Comparison of ENCODE assay signal across 21 mouse cellular contexts in genomic region chr9:121775951-121776350, GRCm38 (mm10). TPM values are rescaled to one million over a fixed set of nuclear protein-coding genes. Genes with fewer than 3 reads are reported as not detected.
DNase-seq lines count a peak whose midpoint lies in the region; ATAC-seq and TF ChIP-seq lines count a peak whose summit lies in the region.
"Had no signal": no experiment of that assay in that cellular context is flagged by ENCODE, and none has a peak within 500 bp of the region (broad histone marks: within the 10 kb centered on the region; RNA-seq: fewer than 3 reads in every experiment).

No protein-coding gene starts in this region.

- no peaks in the 10 kb centered on the region; the same call in 1 of the 2 replicates for H3K36me3 ChIP-seq in heart, adult 2 months (ENCODE audit: control insufficient read depth, insufficient read depth, low read length)
- H3K36me3 ChIP-seq in heart, embryonic 16.5 days (ENCODE audit: control insufficient read depth, insufficient read depth), result no peaks in the 10 kb centered on the region
- H3K36me3 ChIP-seq in heart, embryonic 11.5 days (ENCODE audit: control insufficient read depth, insufficient read depth, low read length), result no peaks in the 10 kb centered on the region
- H3K36me3 ChIP-seq: embryonic facial prominence, embryonic 12.5 days; forebrain, embryonic 15.5 days; hindbrain, embryonic 13.5 days had no signal

- peaks cover 4% of the 10 kb centered on the region for H3K4me1 ChIP-seq in heart, adult 2 months (ENCODE audit: control insufficient read depth, insufficient read depth, low read length)
- H3K4me1 ChIP-seq in heart, embryonic 16.5 days (ENCODE audit: control insufficient read depth, insufficient read depth, low read length), result peaks cover 26% of the 10 kb centered on the region
- peaks cover 12% of the 10 kb centered on the region for H3K4me1 ChIP-seq in heart, embryonic 11.5 days (ENCODE audit: control insufficient read depth, insufficient read depth, low read length)
- peaks cover 15% of the 10 kb centered on the region for H3K4me1 ChIP-seq in cortical plate, adult 2 months (ENCODE audit: control insufficient read depth, insufficient read depth, low read length)

- no peak for TF ChIP-seq CTCF in heart, adult 2 months (IDR thresholded peaks at IDR 0.05)
- no peak for TF ChIP-seq CTCF in cortical plate, adult 2 months (IDR thresholded peaks at IDR 0.05; ENCODE audit: extremely low read depth, insufficient read depth, low read length)

- no peak for TF ChIP-seq POLR2A in heart, adult 2 months (IDR thresholded peaks at IDR 0.05; ENCODE audit: insufficient read depth, low read depth, low read length)
- TF ChIP-seq POLR2A in cortical plate, adult 2 months (IDR thresholded peaks at IDR 0.05; ENCODE audit: extremely low read depth, insufficient read depth, low read length), result no peak

- H3K4me3 ChIP-seq in heart, adult 2 months, result no peak overlapping the region
- no peak overlapping the region for H3K4me3 ChIP-seq in heart, embryonic 16.5 days (ENCODE audit: low read length)
- H3K4me3 ChIP-seq in heart, embryonic 11.5 days (ENCODE audit: low read depth, low read length), result no peak overlapping the region
- H3K4me3 ChIP-seq in cortical plate, adult 2 months (ENCODE audit: insufficient read depth, low read length), result no peak overlapping the region
- H3K4me3 ChIP-seq: embryonic facial prominence, embryonic 12.5 days; forebrain, embryonic 15.5 days; hindbrain, embryonic 13.5 days had no signal

- 61% methylated on average over 10 of the region's 10 CpGs for WGBS in heart, adult 2 months
- WGBS in heart, embryonic 16.5 days, result 67% methylated on average over 10 of the region's 10 CpGs
- WGBS in heart, embryonic 11.5 days (ENCODE audit: insufficient replicate concordance), result 78% methylated on average over 10 of the region's 10 CpGs

- no peak for ATAC-seq in heart, embryonic 16.5 days (replicated peaks; ENCODE audit: extremely low read depth, insufficient read depth, low FRiP score)
- no peak for ATAC-seq in heart, embryonic 11.5 days (replicated peaks; ENCODE audit: insufficient number of reproducible peaks, low FRiP score, low TSS enrichment)
- ATAC-seq: forebrain, embryonic 15.5 days; hindbrain, postnatal 0 days had no signal

- H3K4me2 ChIP-seq in heart, embryonic 16.5 days (ENCODE audit: low read depth, low read length), result peak overlapping the region; percentile 44; the same call in 1 of the 2 replicates
- H3K4me2 ChIP-seq in heart, embryonic 11.5 days, result no peak overlapping the region
- H3K4me2 ChIP-seq: embryonic facial prominence, embryonic 12.5 days; forebrain, embryonic 15.5 days; hindbrain, embryonic 13.5 days had no signal

- H3K9me3 ChIP-seq in heart, embryonic 16.5 days (replicated peaks; ENCODE audit: control insufficient read depth, low read length), result no peaks in the 10 kb centered on the region
- H3K9me3 ChIP-seq in heart, embryonic 11.5 days (replicated peaks; ENCODE audit: control insufficient read depth, low read length), result no peaks in the 10 kb centered on the region
- H3K9me3 ChIP-seq: embryonic facial prominence, embryonic 12.5 days; forebrain, embryonic 15.5 days; hindbrain, embryonic 13.5 days had no signal

- no peaks in the 10 kb centered on the region for H3K27me3 ChIP-seq in heart, adult 2 months (ENCODE audit: control insufficient read depth, insufficient read depth, low read length)
- peaks cover 32% of the 10 kb centered on the region for H3K27me3 ChIP-seq in heart, embryonic 16.5 days (ENCODE audit: control insufficient read depth, insufficient read depth, low read length)
- H3K27me3 ChIP-seq in heart, embryonic 11.5 days (ENCODE audit: control insufficient read depth, insufficient read depth, low read length), result peaks cover 49% of the 10 kb centered on the region

- no peak for TF ChIP-seq EP300 in heart, adult 2 months (IDR thresholded peaks at IDR 0.05; ENCODE audit: insufficient read depth, low read depth, low read length)

- H3K27ac ChIP-seq in heart, adult 2 months, result peak overlapping the region; percentile 86
- H3K27ac ChIP-seq in heart, embryonic 16.5 days (ENCODE audit: low read length), result peak overlapping the region; percentile 85
- no peak overlapping the region for H3K27ac ChIP-seq in heart, embryonic 11.5 days (ENCODE audit: low read depth, low read length)
- peak overlapping the region; percentile 83; the same call in 1 of the 2 replicates for H3K27ac ChIP-seq in cortical plate, adult 2 months (ENCODE audit: insufficient read depth, low read length)
- H3K27ac ChIP-seq: embryonic facial prominence, embryonic 12.5 days; forebrain, embryonic 15.5 days; hindbrain, embryonic 13.5 days; hindbrain, postnatal 0 days had no signal

- no peak overlapping the region; the same call in 1 of the 2 replicates for H3K9ac ChIP-seq in heart, adult 2 months (ENCODE audit: low read depth, low read length)
- H3K9ac ChIP-seq in heart, embryonic 16.5 days (ENCODE audit: low read length), result peak overlapping the region; percentile 55
- H3K9ac ChIP-seq in heart, embryonic 11.5 days (ENCODE audit: low read depth, low read length), result no peak overlapping the region
- H3K9ac ChIP-seq: embryonic facial prominence, embryonic 12.5 days; forebrain, embryonic 15.5 days; hindbrain, embryonic 13.5 days had no signal

- H3K79me2 ChIP-seq in heart, adult 2 months (replicated peaks; ENCODE audit: control insufficient read depth, insufficient read depth, low read length), result no peaks in the 10 kb centered on the region

- no peak for DNase-seq in heart, adult 2 months
- no peak for DNase-seq in heart, postnatal 10 days
- peak; percentile 60 for DNase-seq in brain, adult 2 months (ENCODE audit: low read depth, low spot score)
- DNase-seq in kidney, adult 8-10 months, result no peak
- DNase-seq: adrenal gland, postnatal 25 days; cerebellum, adult 11 months; cerebellum, adult 8-10 months; cerebellum, postnatal 14 days; gastrocnemius, postnatal 36 days; kidney, adult 11 months had no signal

- intact Hi-C loops in heart, adult 2 months (cut with DNase I), result loop anchor here (2.0 to 5.0 kb wide), 2 partner anchors 15 to 46 kb away; no protein-coding TSS in a partner anchor
- intact Hi-C loops in heart, postnatal 10 days (cut with DNase I), result loop anchor here (2.0 kb wide), 1 partner anchor 15 kb away; no protein-coding TSS in a partner anchor

RNA-seq across cellular contexts. Expression of gene Klhl40, which starts 1.5 kb away (rescaled TPM):
- 10 to 100 TPM; 12.3 to 17.4 TPM for total RNA-seq in heart, adult 2 months (2021)
- 11.0 and 13.1 TPM in 2 replicates for polyA plus RNA-seq in heart, adult 2 months (2012; rRNA removed)
- total RNA-seq in heart, postnatal 10 days (2021), result 10 to 100 TPM; 10.4 to 10.7 TPM
- polyA plus RNA-seq in heart, embryonic 16.5 days (2015; fragmentation: Nextera tagmentation; extraction: Ambion mirVana), result 6.5 and 6.8 TPM in 2 replicates
- 0.59 and 0.84 TPM in 2 replicates for polyA plus RNA-seq in heart, embryonic 11.5 days (2014; fragmentation: Nextera tagmentation; extraction: Ambion mirVana)
- polyA plus RNA-seq in cortical plate, adult 2 months (2012; rRNA removed), result 6.6 and 8.7 TPM in 2 replicates
- total RNA-seq: adrenal gland, adult 2 months; hematopoietic stem cell, adult 5-6 weeks had no signal
- polyA plus RNA-seq: adrenal gland, adult 2 months had no signal

RNA-seq across cellular contexts. Expression of gene Hhatl, which starts 16.4 kb away (rescaled TPM):
- 100 to 1,000 TPM in 1 of 2 experiments, 10 to 100 TPM in 1; 96.3 to 111 TPM for total RNA-seq in heart, adult 2 months (2021)
- 201 and 224 TPM in 2 replicates for polyA plus RNA-seq in heart, adult 2 months (2012; rRNA removed)
- total RNA-seq in heart, postnatal 10 days (2021), result 100 to 1,000 TPM; 111 to 112 TPM
- 23.8 and 25.3 TPM in 2 replicates for polyA plus RNA-seq in heart, embryonic 16.5 days (2015; fragmentation: Nextera tagmentation; extraction: Ambion mirVana)
- polyA plus RNA-seq in heart, embryonic 11.5 days (2014; fragmentation: Nextera tagmentation; extraction: Ambion mirVana), result 3.6 and 4.8 TPM in 2 replicates
- polyA plus RNA-seq in cortical plate, adult 2 months (2012; rRNA removed), result 21.2 and 22.4 TPM in 2 replicates
- total RNA-seq: adrenal gland, adult 2 months; adrenal gland, postnatal 25 days; common myeloid progenitor, adult 5-6 weeks; hematopoietic stem cell, adult 5-6 weeks had no signal
- polyA plus RNA-seq: hindbrain, embryonic 13.5 days; kidney, embryonic 14.5 days had no signal

RNA-seq across cellular contexts. Expression of gene Zfp651, which starts 16.8 kb away (rescaled TPM):
- 100 to 1,000 TPM; 117 to 130 TPM for total RNA-seq in heart, adult 2 months (2021)
- polyA plus RNA-seq in heart, adult 2 months (2012; rRNA removed), result 67.7 and 84.2 TPM in 2 replicates
- total RNA-seq in heart, postnatal 10 days (2021), result 10 to 100 TPM; 89.0 to 98.3 TPM
- 15.8 and 21.3 TPM in 2 replicates for polyA plus RNA-seq in heart, embryonic 16.5 days (2015; fragmentation: Nextera tagmentation; extraction: Ambion mirVana)
- 7.1 and 7.8 TPM in 2 replicates for polyA plus RNA-seq in heart, embryonic 11.5 days (2014; fragmentation: Nextera tagmentation; extraction: Ambion mirVana)
- polyA plus RNA-seq in cortical plate, adult 2 months (2012; rRNA removed), result 97.8 and 115 TPM in 2 replicates

RNA-seq across cellular contexts. Expression of gene Nktr, which starts 57.0 kb away (rescaled TPM):
- total RNA-seq in heart, adult 2 months (2021), result 10 to 100 TPM; 28.7 to 33.1 TPM
- 23.1 and 39.2 TPM in 2 replicates for polyA plus RNA-seq in heart, adult 2 months (2012; rRNA removed)
- 10 to 100 TPM; 46.9 to 47.7 TPM for total RNA-seq in heart, postnatal 10 days (2021)
- 42.5 and 45.3 TPM in 2 replicates for polyA plus RNA-seq in heart, embryonic 16.5 days (2015; fragmentation: Nextera tagmentation; extraction: Ambion mirVana)
- polyA plus RNA-seq in heart, embryonic 11.5 days (2014; fragmentation: Nextera tagmentation; extraction: Ambion mirVana), result 46.8 and 64.6 TPM in 2 replicates
- polyA plus RNA-seq in cortical plate, adult 2 months (2012; rRNA removed), result 127 and 133 TPM in 2 replicates
